Mouse (Mus musculus) kidney, adult 2 months (tissue): ENCODE measurements around the gene Gm8369.

Source experiments
- CTCF ChIP-seq: fragments of 200-500 bp; conservative IDR thresholded peaks from 2 replicates; pipeline ENCODE4 v1.5.1; 2011; ENCODE audit warnings: low read depth, mild to moderate bottlenecking, control low read depth, low read length, moderate library complexity, mixed read lengths; ENCODE audit not compliant: insufficient read depth, insufficient read length
- POLR2A ChIP-seq: fragments of 200-500 bp; IDR thresholded peaks from one replicate; pipeline ENCODE4 v1.6.1; 2011; ENCODE audit warnings: low read depth, low read length, control low read depth

DNA sequence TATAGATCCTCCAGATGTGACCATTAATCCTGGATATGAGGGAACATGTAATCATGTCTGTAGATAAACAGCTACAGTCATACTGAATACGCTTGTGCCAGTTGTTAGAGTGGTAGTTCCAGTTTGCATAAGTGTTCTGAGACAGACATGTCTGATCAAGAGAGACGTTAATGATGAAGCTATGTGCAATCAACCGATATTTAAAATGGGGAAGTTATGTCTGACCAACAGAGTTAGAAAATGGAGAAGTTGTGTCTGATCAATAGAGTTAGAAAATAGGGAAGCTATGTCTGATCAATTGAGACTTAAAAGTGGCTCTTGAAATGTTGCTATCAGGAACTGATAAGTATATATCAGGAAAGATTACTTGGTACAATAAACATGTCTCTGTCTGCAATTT lies 472 bp upstream of the Gm8369 start:
- no peak for TF ChIP-seq CTCF
- TF ChIP-seq POLR2A: no peak
